Mouse (Mus musculus): ENCODE data around the gene Gm21834. TPM values are rescaled to one million over a fixed set of nuclear protein-coding genes. Genes with fewer than 3 reads are reported as not detected.
A peak's percentile ranks its signal among the peaks of the same experiment; 100 is the strongest.

The Gm21834 gene
- total RNA-seq (2021): not detected
- long read RNA-seq: 0 reads

DNA sequence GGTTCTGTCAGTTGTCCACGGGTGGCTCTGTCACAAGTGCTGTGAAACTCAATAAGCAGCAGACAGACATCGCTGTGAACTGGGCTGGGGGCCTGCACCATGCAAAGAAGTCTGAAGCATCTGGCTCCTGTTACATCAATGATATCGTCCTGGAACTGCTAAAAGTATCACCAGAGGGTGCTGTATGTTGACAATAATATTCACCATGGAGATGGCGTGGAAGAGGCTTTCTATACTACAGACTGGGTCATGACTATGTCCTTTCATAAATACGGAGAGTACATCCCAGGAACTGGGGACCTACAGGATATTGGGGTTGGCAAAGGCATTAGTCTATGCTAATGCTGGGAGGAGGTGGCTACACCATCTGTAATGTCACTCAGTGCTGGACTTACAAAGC, at the start of gene Gm21834:
Gene Gm21834, minus strand, starts transcription at position 101 of the 400 bp plus-strand sequence.
- DNase-seq (ENCODE audit: low spot score in 2 of 2): no peak

DNA sequence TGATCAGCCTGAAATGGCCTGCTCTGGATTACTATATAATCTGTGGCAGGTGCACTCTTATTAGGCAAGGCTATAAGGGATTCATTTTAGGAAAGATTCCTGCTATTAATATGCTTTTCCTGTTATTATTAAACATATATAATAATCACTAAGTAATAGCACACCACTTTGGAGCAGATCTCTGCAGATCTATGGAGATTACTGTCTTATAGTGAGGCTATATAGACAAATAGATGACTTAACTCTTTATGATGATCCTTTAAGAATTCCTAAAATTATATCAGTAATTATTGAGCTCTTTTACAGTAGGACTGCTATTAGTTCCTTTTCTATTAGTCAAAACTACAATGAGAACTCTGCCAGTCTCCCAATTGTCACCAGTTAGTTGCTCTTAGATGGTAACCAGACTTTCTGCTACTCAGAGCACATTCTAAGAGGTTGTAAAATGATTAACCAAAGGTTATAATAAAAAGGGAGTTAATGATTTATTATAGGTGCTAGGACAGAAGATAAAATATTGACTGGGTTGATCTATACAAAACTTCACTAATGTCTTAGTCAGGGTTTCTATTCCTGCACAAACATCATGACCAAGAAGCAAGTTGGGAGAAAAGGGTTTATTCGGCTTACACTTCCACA, 46.3 kb upstream of the Gm21834 start:
- DNase-seq (ENCODE audit: low spot score in 2 of 2): no peak

DNA sequence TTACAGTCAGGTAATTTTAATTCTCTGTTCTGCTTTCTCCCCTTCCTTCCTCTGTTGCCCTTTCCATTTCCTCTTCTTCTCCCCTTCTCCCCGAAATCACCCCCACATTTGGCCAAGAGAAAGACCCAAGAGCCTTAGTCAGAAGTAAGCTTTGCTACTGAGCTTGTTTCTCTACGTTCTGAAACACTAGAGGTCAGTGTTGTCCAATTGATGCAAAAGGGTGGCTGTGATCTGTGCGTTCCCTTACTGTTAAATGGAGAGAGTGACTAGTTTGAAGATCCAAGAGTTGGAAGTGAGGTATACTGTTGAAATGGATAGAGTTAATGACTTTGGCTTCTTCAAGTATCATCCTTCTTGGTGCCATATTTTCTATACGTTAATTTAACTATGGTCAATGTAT, 28.9 kb upstream of the Gm21834 start:
- peak; percentile 14 to 37 for DNase-seq (ENCODE audit: low spot score in 2 of 2)

- peak; percentile 25 to 44 for DNase-seq (ENCODE audit: low spot score in 2 of 2)
Observed at GRCm38 (mm10) chr17:57768622-57769610, 26.9 kb upstream of the Gm21834 start, which contains the start of gene Cntnap5c. Gene Cntnap5c (plus strand): TSS chr17:57769570.

DNA sequence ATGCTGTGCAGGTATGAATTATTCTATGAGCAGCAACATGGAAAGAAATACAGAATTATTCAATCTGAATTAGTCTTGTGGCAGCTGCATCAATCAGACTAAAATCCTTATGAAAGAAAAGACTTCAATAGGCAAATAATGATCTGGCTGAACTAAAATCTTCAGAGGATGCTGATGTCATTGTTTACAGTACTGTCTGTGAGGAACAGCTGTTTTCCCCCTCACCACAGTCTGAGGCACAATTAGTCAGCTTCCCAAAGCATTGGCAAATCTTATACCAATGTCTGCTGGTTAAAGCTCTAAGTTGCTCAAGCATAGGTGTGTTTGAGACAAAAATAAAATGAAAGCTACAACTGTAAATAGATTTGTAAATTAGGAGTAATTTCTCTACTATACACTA, 25.3 kb upstream of the Gm21834 start:
- DNase-seq (ENCODE audit: low spot score in 2 of 2): no peak

DNA sequence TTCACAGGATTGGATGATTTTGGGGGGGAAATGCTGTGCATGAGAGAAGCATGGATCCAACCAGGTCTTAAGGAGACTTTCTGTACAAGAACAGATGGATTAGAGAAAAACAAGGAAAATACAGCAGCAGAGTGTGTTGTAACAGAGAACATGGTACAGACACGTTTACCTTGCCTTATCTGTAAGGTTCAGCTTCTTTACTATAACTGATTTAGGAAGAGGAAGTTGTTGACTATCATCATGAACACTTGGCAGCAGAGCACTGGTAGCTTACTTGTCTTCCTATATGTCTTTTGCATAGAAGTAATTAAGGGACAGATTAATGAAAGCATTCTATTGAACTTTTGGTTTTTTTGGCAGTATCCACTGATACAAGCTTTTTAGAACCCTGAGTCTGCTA, 16.0 kb upstream of the Gm21834 start:
- DNase-seq (ENCODE audit: low spot score in 2 of 2): no peak

DNA sequence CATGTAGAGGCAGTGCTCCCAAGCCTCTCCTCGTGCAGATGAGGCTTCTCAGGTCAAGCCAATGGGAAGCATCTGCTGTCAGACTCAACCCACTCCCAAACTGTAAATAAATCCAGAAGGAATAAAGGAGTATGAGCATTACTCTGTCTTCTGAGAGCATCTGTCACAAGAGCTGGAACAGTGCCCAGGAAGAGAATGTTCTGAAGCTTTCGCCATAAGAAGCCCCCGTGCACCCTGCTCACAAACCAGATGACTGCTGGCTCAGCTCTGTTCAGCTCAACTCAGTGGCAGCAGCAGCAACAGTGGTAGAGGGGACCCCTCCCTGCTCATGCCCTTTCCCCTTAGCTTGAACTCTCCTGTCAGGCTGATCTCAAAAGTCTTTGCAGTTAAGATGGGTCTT, 47.2 kb downstream of the Gm21834 start:
- peak; percentile 37 to 48 for DNase-seq (ENCODE audit: low spot score in 2 of 2)

Other genes with a start within 250 kb of the Gm21834 start
- under 1 TPM; 0.04 to 0.07 TPM for gene Vmn2r120, start 196.7 kb downstream of the Gm21834 start, total RNA-seq (2021)
- 10 to 100 TPM; 12.0 to 12.4 TPM for gene Cntnap5c, start 27.4 kb upstream of the Gm21834 start, total RNA-seq (2021)

All from layer of hippocampus, postnatal 10 days (tissue).